ENCODE assay signal across 34 mouse cellular contexts in the genomic region with DNA sequence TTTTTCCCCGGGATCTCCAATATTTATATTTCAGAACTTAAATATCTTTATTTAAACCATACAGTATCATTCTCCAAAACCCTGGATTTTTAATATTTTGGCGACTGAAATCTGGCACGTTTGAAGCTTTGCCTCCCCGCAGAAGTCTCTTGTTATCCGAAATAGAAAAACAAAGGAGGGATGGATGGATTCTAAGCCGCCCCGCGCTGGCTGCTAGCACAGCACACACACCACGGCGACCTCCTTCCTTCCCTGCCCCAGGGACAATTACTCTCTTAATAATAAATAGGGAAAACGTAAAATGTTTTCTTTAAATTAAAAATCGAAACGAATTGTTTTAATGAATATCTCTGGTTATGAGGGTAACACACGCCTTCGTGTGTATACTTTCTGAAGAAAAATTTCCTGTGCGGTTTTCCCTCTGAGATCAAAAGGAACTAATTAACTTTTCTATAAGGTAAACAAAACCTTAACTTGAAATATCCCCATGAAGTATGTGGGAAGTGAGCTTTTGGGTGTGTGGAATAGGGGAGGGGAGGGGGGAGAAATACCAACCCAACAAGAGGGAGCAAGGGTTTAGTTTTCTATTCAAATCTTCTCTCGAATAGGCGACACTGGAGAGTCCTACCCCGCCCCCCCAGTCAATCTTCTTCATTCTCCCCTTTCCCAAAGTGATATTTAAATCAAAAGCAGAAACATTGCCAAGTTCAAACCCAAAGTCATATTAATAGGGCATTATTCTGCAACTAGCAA. TPM values are rescaled to one million over a fixed set of nuclear protein-coding genes. Genes with fewer than 3 reads are reported as not detected.
DNase-seq lines count a peak whose midpoint lies in the region; ATAC-seq and TF ChIP-seq lines count a peak whose summit lies in the region.
"Had no signal": no experiment of that assay in that cellular context is flagged by ENCODE, and none has a peak within 500 bp of the region (broad histone marks: within the 10 kb centered on the region; RNA-seq: fewer than 3 reads in every experiment).

No protein-coding gene starts in this region.

- H3K27ac ChIP-seq in forebrain, embryonic 10.5 days = peak overlapping the region; percentile 77
- no peak overlapping the region for H3K27ac ChIP-seq in forebrain, postnatal 0 days (ENCODE audit: low read depth, low read length)
- no peak overlapping the region for H3K27ac ChIP-seq in midbrain, embryonic 14.5 days (replicated peaks; ENCODE audit: low read depth, low read length)
- no peak overlapping the region for H3K27ac ChIP-seq in midbrain, embryonic 16.5 days (ENCODE audit: low read length)
- no peak overlapping the region for H3K27ac ChIP-seq in embryonic facial prominence, embryonic 15.5 days (replicated peaks)
- H3K27ac ChIP-seq in hindbrain, postnatal 0 days = no peak overlapping the region
- no peak overlapping the region; the same call in 1 of the 2 replicates for H3K27ac ChIP-seq in heart, adult 2 months
- H3K27ac ChIP-seq: heart, embryonic 15.5 days; hindbrain, embryonic 12.5 days; liver, embryonic 15.5 days; lung, embryonic 15.5 days; midbrain, embryonic 13.5 days; neural tube, embryonic 12.5 days had no signal

- no peak for TF ChIP-seq EP300 in heart, adult 2 months (IDR thresholded peaks at IDR 0.05; ENCODE audit: insufficient read depth, low read depth, low read length)

- no peak for ATAC-seq in forebrain, postnatal 0 days
- no peak for ATAC-seq in midbrain, embryonic 14.5 days (ENCODE audit: low FRiP score, low TSS enrichment)
- no peak for ATAC-seq in midbrain, embryonic 16.5 days
- ATAC-seq in embryonic facial prominence, embryonic 15.5 days (ENCODE audit: insufficient number of reproducible peaks, low FRiP score, low TSS enrichment, low read depth) = no peak
- ATAC-seq in hindbrain, postnatal 0 days = no peak

- no peak overlapping the region for H3K9ac ChIP-seq in forebrain, postnatal 0 days
- no peak overlapping the region for H3K9ac ChIP-seq in midbrain, embryonic 14.5 days (replicated peaks; ENCODE audit: low read length)
- H3K9ac ChIP-seq in midbrain, embryonic 16.5 days (ENCODE audit: low read depth, low read length) = no peak overlapping the region
- no peak overlapping the region for H3K9ac ChIP-seq in embryonic facial prominence, embryonic 15.5 days
- H3K9ac ChIP-seq in hindbrain, postnatal 0 days (replicated peaks; ENCODE audit: low read length) = no peak overlapping the region
- no peak overlapping the region for H3K9ac ChIP-seq in heart, adult 2 months (ENCODE audit: low read depth, low read length)
- H3K9ac ChIP-seq: heart, embryonic 15.5 days; hindbrain, embryonic 12.5 days; liver, embryonic 15.5 days; lung, embryonic 15.5 days; midbrain, embryonic 13.5 days; neural tube, embryonic 12.5 days had no signal

- H3K4me3 ChIP-seq in forebrain, embryonic 10.5 days = no peak overlapping the region; the same call in 1 of the 2 replicates
- H3K4me3 ChIP-seq in forebrain, postnatal 0 days (ENCODE audit: low read depth, low read length) = no peak overlapping the region
- no peak overlapping the region for H3K4me3 ChIP-seq in midbrain, embryonic 14.5 days (replicated peaks; ENCODE audit: low read depth, low read length)
- H3K4me3 ChIP-seq in midbrain, embryonic 16.5 days (ENCODE audit: low read depth, low read length) = no peak overlapping the region
- no peak overlapping the region for H3K4me3 ChIP-seq in embryonic facial prominence, embryonic 15.5 days (replicated peaks)
- no peak overlapping the region for H3K4me3 ChIP-seq in hindbrain, postnatal 0 days (ENCODE audit: low read length)
- no peak overlapping the region for H3K4me3 ChIP-seq in heart, adult 2 months
- H3K4me3 ChIP-seq: heart, embryonic 10.5 days; heart, embryonic 15.5 days; hindbrain, embryonic 12.5 days; liver, embryonic 15.5 days; lung, embryonic 15.5 days; midbrain, embryonic 13.5 days; myocyte; neural tube, embryonic 12.5 days had no signal

- TF ChIP-seq POLR2A in heart, adult 2 months (IDR thresholded peaks at IDR 0.05; ENCODE audit: insufficient read depth, low read depth, low read length) = no peak

- no peaks in the 10 kb centered on the region for H3K9me3 ChIP-seq in forebrain, embryonic 10.5 days
- no peaks in the 10 kb centered on the region for H3K9me3 ChIP-seq in forebrain, postnatal 0 days (ENCODE audit: low read length)
- H3K9me3 ChIP-seq in midbrain, embryonic 14.5 days (ENCODE audit: control insufficient read depth, low read length) = no peaks in the 10 kb centered on the region
- H3K9me3 ChIP-seq in midbrain, embryonic 16.5 days (replicated peaks; ENCODE audit: control insufficient read depth, low read length, poor library complexity, severe bottlenecking) = no peaks in the 10 kb centered on the region
- H3K9me3 ChIP-seq in embryonic facial prominence, embryonic 15.5 days (replicated peaks) = no peaks in the 10 kb centered on the region
- no peaks in the 10 kb centered on the region for H3K9me3 ChIP-seq in hindbrain, postnatal 0 days (ENCODE audit: low read length)
- H3K9me3 ChIP-seq: heart, embryonic 10.5 days; heart, embryonic 15.5 days; hindbrain, embryonic 12.5 days; liver, embryonic 15.5 days; lung, embryonic 15.5 days; midbrain, embryonic 13.5 days; neural tube, embryonic 12.5 days had no signal

- intact Hi-C loops in heart, adult 2 months (cut with DNase I) = no loop called here

- no peaks in the 10 kb centered on the region for H3K36me3 ChIP-seq in forebrain, embryonic 10.5 days (replicated peaks)
- no peaks in the 10 kb centered on the region for H3K36me3 ChIP-seq in forebrain, postnatal 0 days (ENCODE audit: insufficient read depth)
- H3K36me3 ChIP-seq in midbrain, embryonic 14.5 days (ENCODE audit: control insufficient read depth, insufficient read depth, low read length) = no peaks in the 10 kb centered on the region
- H3K36me3 ChIP-seq in midbrain, embryonic 16.5 days (ENCODE audit: control insufficient read depth, insufficient read depth, low read length) = no peaks in the 10 kb centered on the region
- no peaks in the 10 kb centered on the region for H3K36me3 ChIP-seq in embryonic facial prominence, embryonic 15.5 days
- no peaks in the 10 kb centered on the region for H3K36me3 ChIP-seq in hindbrain, postnatal 0 days (ENCODE audit: insufficient read depth, low read length)
- H3K36me3 ChIP-seq in heart, adult 2 months (ENCODE audit: control insufficient read depth, insufficient read depth, low read length) = no peaks in the 10 kb centered on the region
- H3K36me3 ChIP-seq: heart, embryonic 10.5 days; heart, embryonic 15.5 days; hindbrain, embryonic 12.5 days; liver, embryonic 15.5 days; lung, embryonic 15.5 days; midbrain, embryonic 13.5 days; neural tube, embryonic 12.5 days had no signal

- no peak for DNase-seq in forebrain, embryonic 10.5 days (ENCODE audit: extremely low spot score, low spot score)
- DNase-seq in forebrain, postnatal 0 days = no peak
- DNase-seq in midbrain, embryonic 14.5 days = peak; percentile 60
- no peak for DNase-seq in hindbrain, postnatal 0 days (ENCODE audit: low spot score)
- DNase-seq in heart, adult 2 months = no peak
- DNase-seq: kidney, adult 9 months; kidney, postnatal 10 days; layer of hippocampus, postnatal 36 days; lung, postnatal 36 days; right cerebral cortex, postnatal 4 days; thymus, adult 2 months; thymus, postnatal 36 days had no signal

- H3K79me2 ChIP-seq in heart, adult 2 months (replicated peaks; ENCODE audit: control insufficient read depth, insufficient read depth, low read length) = no peaks in the 10 kb centered on the region

- 22% methylated on average over 19 of the region's 19 CpGs for WGBS in forebrain, embryonic 10.5 days
- WGBS in forebrain, postnatal 0 days = 28% methylated on average over 19 of the region's 19 CpGs
- WGBS in midbrain, embryonic 14.5 days = 28% methylated on average over 19 of the region's 19 CpGs
- WGBS in midbrain, embryonic 16.5 days = 31% methylated on average over 19 of the region's 19 CpGs
- WGBS in embryonic facial prominence, embryonic 15.5 days = 22% methylated on average over 19 of the region's 19 CpGs
- WGBS in hindbrain, postnatal 0 days = 45% methylated on average over 19 of the region's 19 CpGs
- 71% methylated on average over 19 of the region's 19 CpGs for WGBS in heart, adult 2 months

- no peak overlapping the region for H3K4me2 ChIP-seq in forebrain, postnatal 0 days (ENCODE audit: low read depth)
- no peak overlapping the region for H3K4me2 ChIP-seq in midbrain, embryonic 14.5 days (ENCODE audit: low read length)
- H3K4me2 ChIP-seq in midbrain, embryonic 16.5 days (ENCODE audit: low read length) = no peak overlapping the region
- H3K4me2 ChIP-seq in embryonic facial prominence, embryonic 15.5 days (replicated peaks) = peak overlapping the region; percentile 30
- H3K4me2 ChIP-seq in hindbrain, postnatal 0 days (ENCODE audit: low read depth, low read length) = no peak overlapping the region
- H3K4me2 ChIP-seq: heart, embryonic 15.5 days; hindbrain, embryonic 12.5 days; liver, embryonic 15.5 days; lung, embryonic 15.5 days; midbrain, embryonic 13.5 days; neural tube, embryonic 12.5 days had no signal

- H3K27me3 ChIP-seq in forebrain, embryonic 10.5 days (ENCODE audit: poor library complexity, severe bottlenecking) = peaks cover 54% of the 10 kb centered on the region
- peaks cover 4% of the 10 kb centered on the region for H3K27me3 ChIP-seq in forebrain, postnatal 0 days (ENCODE audit: insufficient read depth, low read length)
- peaks cover 6% of the 10 kb centered on the region; the same call in 1 of the 2 replicates for H3K27me3 ChIP-seq in midbrain, embryonic 14.5 days (ENCODE audit: control insufficient read depth, insufficient read depth, low read length)
- peaks cover 3% of the 10 kb centered on the region for H3K27me3 ChIP-seq in midbrain, embryonic 16.5 days (ENCODE audit: control insufficient read depth, insufficient read depth, low read depth, low read length)
- H3K27me3 ChIP-seq in embryonic facial prominence, embryonic 15.5 days = peaks cover 9% of the 10 kb centered on the region
- H3K27me3 ChIP-seq in hindbrain, postnatal 0 days (ENCODE audit: insufficient read depth, low read length) = no peaks in the 10 kb centered on the region
- H3K27me3 ChIP-seq in heart, adult 2 months (ENCODE audit: control insufficient read depth, insufficient read depth, low read length) = no peaks in the 10 kb centered on the region

- peaks cover 74% of the 10 kb centered on the region for H3K4me1 ChIP-seq in forebrain, embryonic 10.5 days
- H3K4me1 ChIP-seq in forebrain, postnatal 0 days (ENCODE audit: insufficient read depth) = no peaks in the 10 kb centered on the region
- H3K4me1 ChIP-seq in midbrain, embryonic 14.5 days (ENCODE audit: control insufficient read depth, insufficient read depth, low read length) = 0 out of 2 replicates have a peak, but pooled peaks cover 3% of the 10 kb centered on the region
- H3K4me1 ChIP-seq in midbrain, embryonic 16.5 days (ENCODE audit: control insufficient read depth, insufficient read depth, low read length) = 0 out of 2 replicates have a peak, but pooled peaks cover 2% of the 10 kb centered on the region
- peaks cover 38% of the 10 kb centered on the region for H3K4me1 ChIP-seq in embryonic facial prominence, embryonic 15.5 days
- H3K4me1 ChIP-seq in hindbrain, postnatal 0 days (ENCODE audit: insufficient read depth, low read length) = no peaks in the 10 kb centered on the region
- no peaks in the 10 kb centered on the region; the same call in 1 of the 2 replicates for H3K4me1 ChIP-seq in heart, adult 2 months (ENCODE audit: control insufficient read depth, insufficient read depth, low read length)
- H3K4me1 ChIP-seq: liver, embryonic 15.5 days had no signal

- TF ChIP-seq CTCF in forebrain, postnatal 0 days (IDR thresholded peaks at IDR 0.05; ENCODE audit: low read depth) = no peak
- TF ChIP-seq CTCF in hindbrain, postnatal 0 days (IDR thresholded peaks at IDR 0.05; ENCODE audit: low read depth) = no peak
- no peak for TF ChIP-seq CTCF in heart, adult 2 months (IDR thresholded peaks at IDR 0.05)

RNA-seq across cellular contexts. Expression of a gene that starts 23.6 kb away (rescaled TPM):
- 20.1 and 20.4 TPM in 2 replicates for polyA plus RNA-seq in forebrain, embryonic 10.5 days (2016; fragmentation: Nextera tagmentation; extraction: Ambion mirVana)
- 2.6 and 4.2 TPM in 2 replicates for total RNA-seq in forebrain, postnatal 0 days (2014; rRNA removed)
- polyA plus RNA-seq in forebrain, postnatal 0 days (2015; fragmentation: Nextera tagmentation; extraction: Ambion mirVana) = 0.58 and 0.72 TPM in 2 replicates
- 0.05 and 0.80 TPM in 2 replicates for polyA plus RNA-seq in midbrain, embryonic 14.5 days (2014; fragmentation: Nextera tagmentation; extraction: Ambion mirVana)
- 0.53 and 0.62 TPM in 2 replicates for polyA plus RNA-seq in midbrain, embryonic 16.5 days (2015; fragmentation: Nextera tagmentation; extraction: Ambion mirVana)
- polyA plus RNA-seq in embryonic facial prominence, embryonic 15.5 days (2015; fragmentation: Nextera tagmentation; extraction: Ambion mirVana) = 14.3 and 14.9 TPM in 2 replicates
- total RNA-seq in hindbrain, postnatal 0 days (2014; rRNA removed) = 3.1 and 3.3 TPM in 2 replicates
- 0.54 and 0.61 TPM in 2 replicates for polyA plus RNA-seq in hindbrain, postnatal 0 days (2015; fragmentation: Nextera tagmentation; extraction: Ambion mirVana)
- total RNA-seq in heart, adult 2 months (2021) = under 1 TPM; 0.31 to 0.34 TPM
- polyA plus RNA-seq in heart, adult 2 months (2012; rRNA removed) = 0.15 and 0.29 TPM in 2 replicates
- total RNA-seq: granulocyte monocyte progenitor cell, adult 5-6 weeks; liver, adult 2 months; megakaryocyte, adult 5-6 weeks; MEL had no signal
- polyA plus RNA-seq: liver, adult 2 months; myocyte had no signal

RNA-seq across cellular contexts. Expression of a gene that starts 58.3 kb away (rescaled TPM):
- not detected in 2 replicates for polyA plus RNA-seq in forebrain, embryonic 10.5 days (2016; fragmentation: Nextera tagmentation; extraction: Ambion mirVana)
- not detected in 2 replicates for total RNA-seq in forebrain, postnatal 0 days (2014; rRNA removed)
- not detected in 2 replicates for polyA plus RNA-seq in forebrain, postnatal 0 days (2015; fragmentation: Nextera tagmentation; extraction: Ambion mirVana)
- not detected in 2 replicates for polyA plus RNA-seq in midbrain, embryonic 14.5 days (2014; fragmentation: Nextera tagmentation; extraction: Ambion mirVana)
- polyA plus RNA-seq in midbrain, embryonic 16.5 days (2015; fragmentation: Nextera tagmentation; extraction: Ambion mirVana) = not detected in 2 replicates
- not detected in 2 replicates for polyA plus RNA-seq in embryonic facial prominence, embryonic 15.5 days (2015; fragmentation: Nextera tagmentation; extraction: Ambion mirVana)
- total RNA-seq in hindbrain, postnatal 0 days (2014; rRNA removed) = not detected in 2 replicates
- polyA plus RNA-seq in hindbrain, postnatal 0 days (2015; fragmentation: Nextera tagmentation; extraction: Ambion mirVana) = not detected in 2 replicates
- total RNA-seq in heart, adult 2 months (2021) = not detected
- not detected in 2 replicates for polyA plus RNA-seq in heart, adult 2 months (2012; rRNA removed)
- total RNA-seq: adrenal gland, postnatal 14 days; gastrocnemius, postnatal 14 days; granulocyte monocyte progenitor cell, adult 5-6 weeks; heart, postnatal 36 days; layer of hippocampus, postnatal 36 days; left cerebral cortex, postnatal 4 days; liver, adult 2 months; megakaryocyte, adult 5-6 weeks; MEL had no signal
- polyA plus RNA-seq: cortical plate, adult 2 months; heart, embryonic 10.5 days; heart, embryonic 15.5 days; hindbrain, embryonic 12.5 days; intestine, embryonic 16.5 days; large intestine, adult 2 months; liver, adult 2 months; liver, embryonic 15.5 days; lung, embryonic 15.5 days; midbrain, embryonic 13.5 days; myocyte; neural tube, embryonic 12.5 days; spleen, adult 2 months; thymus, adult 2 months had no signal
